Mouse (Mus musculus) megakaryocyte, embryonic 14.5 days (primary cell): ENCODE results near the gene Tmprss11g. TPM values are rescaled to one million over a fixed set of nuclear protein-coding genes. Genes with fewer than 3 reads are reported as not detected.

Source experiments
- H3K27me3 ChIP-seq: replicated peaks from 2 replicates; pipeline ENCODE3; 2012; ENCODE audit warnings: inconsistent platforms
- H3K36me3 ChIP-seq: replicated peaks from 2 replicates; pipeline ENCODE3; 2012; ENCODE audit warnings: low read length, inconsistent platforms, mixed read lengths
- H3K4me1 ChIP-seq: 2 replicates; pipeline ENCODE4 v1.6.1; 2012; ENCODE audit warnings: inconsistent platforms
- H3K4me3 ChIP-seq: replicated peaks from 2 replicates; pipeline ENCODE3; 2012; ENCODE audit warnings: moderate library complexity, mild to moderate bottlenecking, inconsistent platforms
- H3K9me3 ChIP-seq: 2 replicates; pipeline ENCODE4 v1.6.1; 2012; ENCODE audit warnings: inconsistent platforms
- FLI1 ChIP-seq: IDR thresholded peaks from 2 replicates; pipeline ENCODE4 v1.6.1; 2012; ENCODE audit warnings: low read length, inconsistent platforms, mixed read lengths
- GATA1 ChIP-seq: IDR thresholded peaks from 3 replicates; pipeline ENCODE4 v1.6.1; 2012; ENCODE audit warnings: mixed read lengths, low read length, inconsistent platforms, borderline replicate concordance
- polyA plus RNA-seq: library from polyadenylated mRNA; stranded (reverse); fragments of >175 nt; gene quantifications from 2 replicates; pipeline ENCODE4 v1.2.3, GENCODE M21; 2012; ENCODE audit warnings: low replicate concordance; ENCODE audit not compliant: insufficient read depth

The Tmprss11g gene
- polyA plus RNA-seq, result not detected in 2 replicates

DNA sequence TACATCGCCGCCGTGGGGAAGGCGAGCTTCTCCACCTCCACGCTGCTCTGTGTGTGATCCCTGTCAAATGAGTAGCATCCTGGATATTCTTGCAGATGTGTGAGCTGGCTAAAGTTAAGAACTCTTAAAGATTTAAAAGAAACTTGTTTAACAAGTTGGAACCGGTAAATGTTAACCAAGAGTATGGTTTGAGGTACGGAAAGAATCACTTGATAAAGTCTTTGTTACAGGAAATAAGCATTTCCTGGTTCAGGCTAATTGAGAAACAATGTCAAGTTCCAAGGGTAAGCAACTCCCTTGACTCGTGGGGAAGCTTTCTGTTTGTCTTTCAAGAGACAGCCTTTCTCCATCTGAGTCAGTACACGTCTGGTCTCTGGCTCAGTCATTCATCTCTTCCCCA, at the start of gene Tmprss11g:
Gene Tmprss11g, minus strand, starts transcription at position 101 of the 400 bp plus-strand sequence.
- peaks cover 4% of the 10 kb centered on the region; the same call in 1 of the 2 replicates for H3K9me3 ChIP-seq
- TF ChIP-seq FLI1, result no peak
- no peaks in the 10 kb centered on the region for H3K4me1 ChIP-seq
- no peaks in the 10 kb centered on the region for H3K36me3 ChIP-seq
- H3K4me3 ChIP-seq, result no peak within 1 kb of the TSS
- no peaks in the 10 kb centered on the region for H3K27me3 ChIP-seq

DNA sequence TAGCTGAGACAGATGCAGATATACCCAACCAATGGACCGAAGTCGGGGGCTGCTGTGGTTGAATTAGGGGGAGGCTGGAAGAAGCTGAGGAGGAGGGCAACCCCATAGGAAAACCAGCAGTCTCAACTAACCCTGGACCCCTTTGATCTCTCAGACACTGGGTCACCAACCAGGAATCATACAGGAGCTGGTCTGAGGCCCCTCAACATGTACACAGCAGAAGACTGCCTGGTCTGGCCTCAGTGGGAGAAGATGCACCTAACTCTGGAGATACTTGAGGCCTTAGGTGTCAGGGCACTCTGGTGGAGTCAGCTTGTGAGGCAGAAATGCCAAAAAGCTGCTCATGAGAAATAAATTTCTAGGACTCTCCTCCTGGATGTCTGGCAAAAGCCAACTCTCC, 28.3 kb upstream of the Tmprss11g start:
- H3K4me1 ChIP-seq, result no peaks in the 10 kb centered on the region
- H3K36me3 ChIP-seq, result no peaks in the 10 kb centered on the region
- H3K27me3 ChIP-seq, result no peaks in the 10 kb centered on the region
- TF ChIP-seq FLI1, result no peak
- H3K4me3 ChIP-seq, result no peak overlapping the region
- no peaks in the 10 kb centered on the region for H3K9me3 ChIP-seq

DNA sequence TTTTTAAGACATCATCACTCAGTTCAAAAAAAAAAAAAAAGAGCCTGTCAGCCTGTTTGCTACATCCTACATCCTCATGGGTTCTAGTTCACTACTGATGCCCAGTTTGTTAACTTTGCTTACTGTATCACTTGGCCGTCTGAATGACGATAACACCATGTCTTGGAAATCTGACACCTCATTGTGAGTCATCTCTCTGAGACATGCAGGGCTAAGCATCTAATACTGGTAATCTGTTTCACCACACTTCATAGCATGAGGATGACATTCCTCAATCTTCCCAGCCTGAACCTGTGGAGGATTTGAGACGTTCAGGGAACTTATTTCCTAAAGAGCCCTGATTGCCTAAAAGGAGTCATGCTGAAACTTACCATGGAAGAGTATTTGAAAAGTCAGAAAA, 22.2 kb upstream of the Tmprss11g start:
- no peaks in the 10 kb centered on the region for H3K27me3 ChIP-seq
- H3K4me3 ChIP-seq, result no peak overlapping the region
- H3K9me3 ChIP-seq, result no peaks in the 10 kb centered on the region
- no peak for TF ChIP-seq FLI1
- TF ChIP-seq GATA1, result no peak
- no peaks in the 10 kb centered on the region for H3K36me3 ChIP-seq
- H3K4me1 ChIP-seq, result no peaks in the 10 kb centered on the region

DNA sequence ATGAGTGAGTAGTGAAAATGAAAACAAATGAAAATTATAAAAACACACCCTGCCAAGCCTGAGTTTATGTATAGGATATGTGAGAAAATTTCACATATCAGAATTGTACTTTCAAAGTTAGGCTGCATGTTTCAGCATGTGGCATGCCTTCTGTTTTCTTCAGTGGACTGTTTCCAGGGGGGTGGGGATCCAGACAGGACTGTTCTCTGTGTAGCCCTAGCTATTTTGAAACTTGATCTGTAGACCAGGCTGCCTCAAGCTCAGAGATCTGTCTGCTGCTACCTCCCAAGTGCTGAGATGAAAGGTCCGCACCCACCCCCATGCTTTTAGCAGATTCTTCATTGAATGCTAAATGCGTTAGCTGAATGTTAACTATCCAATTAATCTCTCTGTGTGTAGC, 10.3 kb upstream of the Tmprss11g start:
- no peaks in the 10 kb centered on the region for H3K4me1 ChIP-seq
- no peaks in the 10 kb centered on the region for H3K36me3 ChIP-seq
- no peaks in the 10 kb centered on the region for H3K27me3 ChIP-seq
- TF ChIP-seq FLI1, result no peak
- TF ChIP-seq GATA1, result no peak
- no peak overlapping the region for H3K4me3 ChIP-seq
- H3K9me3 ChIP-seq, result no peaks in the 10 kb centered on the region

DNA sequence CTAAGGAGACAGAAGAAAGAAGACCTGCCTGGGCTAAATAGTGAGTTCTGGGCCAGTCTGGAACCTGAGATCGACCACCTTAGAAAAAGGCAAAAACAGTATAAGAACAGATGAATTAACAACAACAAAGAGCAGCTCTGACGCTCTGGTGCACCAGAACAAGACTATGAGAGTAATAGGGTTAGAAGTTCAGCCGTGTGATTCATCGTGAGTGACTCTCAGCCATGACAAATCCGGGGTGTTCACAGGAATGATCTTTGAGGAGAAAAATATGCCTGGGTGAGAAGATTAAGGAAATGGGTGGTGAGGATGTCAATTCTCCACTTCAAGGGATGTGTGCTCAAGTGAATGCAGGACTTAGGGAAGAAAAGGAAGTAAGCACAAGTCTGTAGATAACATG, 6.9 kb downstream of the Tmprss11g start:
- Histone ChIP-seq H3K4me3 (no peak overlapping the region), H3K9me3 (no peaks in the 10 kb centered on the region), H3K27me3 (no peaks in the 10 kb centered on the region), H3K36me3 (no peaks in the 10 kb centered on the region), H3K4me1 (no peaks in the 10 kb centered on the region)
- TF ChIP-seq FLI1, result no peak
- TF ChIP-seq GATA1, result no peak

DNA sequence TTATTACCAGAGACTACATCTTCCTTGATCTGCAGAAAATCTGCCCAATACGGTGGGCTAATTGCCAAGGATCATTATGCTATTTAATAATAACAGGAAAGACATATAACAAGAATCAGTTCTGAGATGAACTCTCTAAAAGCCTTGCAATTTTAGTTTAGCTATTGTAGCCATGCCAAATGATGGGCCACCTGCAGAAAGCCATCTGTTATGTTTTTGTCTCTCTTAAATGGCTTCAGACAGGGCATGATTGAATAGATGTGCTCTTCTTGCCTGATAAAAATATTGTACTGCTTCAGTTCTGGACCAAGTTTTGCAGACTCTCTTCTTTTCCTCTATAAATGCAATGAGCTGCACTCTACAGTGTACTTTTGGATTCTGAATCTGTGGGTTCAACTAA, 24.9 kb downstream of the Tmprss11g start:
- no peak overlapping the region for H3K4me3 ChIP-seq
- H3K9me3 ChIP-seq, result no peaks in the 10 kb centered on the region
- no peaks in the 10 kb centered on the region for H3K27me3 ChIP-seq
- H3K36me3 ChIP-seq, result no peaks in the 10 kb centered on the region
- no peak for TF ChIP-seq FLI1
- TF ChIP-seq GATA1, result no peak
- H3K4me1 ChIP-seq, result no peaks in the 10 kb centered on the region

DNA sequence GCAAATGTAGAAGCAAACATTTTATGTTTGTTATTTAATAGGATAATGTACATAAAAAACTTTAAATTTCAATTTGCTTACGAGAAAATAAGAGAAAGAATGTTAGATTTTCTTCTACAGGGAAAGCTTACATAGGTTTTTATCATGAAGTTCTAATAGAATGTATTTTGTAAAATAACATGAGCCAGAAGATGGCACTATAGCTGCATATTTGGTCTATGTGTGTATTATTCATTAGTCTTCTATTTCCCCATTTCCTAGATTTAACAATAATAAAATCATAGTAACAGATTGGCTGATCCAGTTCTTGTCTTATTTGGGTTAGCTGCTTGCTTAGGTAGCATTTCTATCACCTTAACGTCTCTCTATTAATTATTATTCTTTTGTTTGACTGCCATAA, 35.8 kb downstream of the Tmprss11g start:
- no peaks in the 10 kb centered on the region for H3K4me1 ChIP-seq
- H3K9me3 ChIP-seq, result no peaks in the 10 kb centered on the region
- TF ChIP-seq FLI1 (no peak), GATA1 (no peak)

DNA sequence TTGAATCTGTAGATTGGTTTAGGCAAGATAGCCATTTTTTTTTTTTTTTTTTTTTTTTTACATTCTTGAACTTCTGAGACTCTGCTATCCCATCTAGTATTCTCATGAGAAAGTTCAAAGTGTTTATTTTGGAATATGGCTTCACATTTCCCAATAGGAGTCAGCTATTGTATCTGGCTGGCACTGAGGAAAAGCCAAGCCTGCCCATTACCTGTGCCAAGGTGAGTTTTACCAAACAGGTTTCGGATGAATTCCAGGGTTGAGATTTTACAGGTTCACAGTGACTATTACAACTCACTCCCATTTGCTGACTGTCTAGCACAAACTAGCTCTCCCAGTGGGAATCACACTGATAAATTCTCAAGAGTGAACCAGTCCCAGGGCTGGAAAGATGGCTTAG, 36.4 kb downstream of the Tmprss11g start:
- H3K27me3 ChIP-seq, result no peaks in the 10 kb centered on the region
- H3K4me1 ChIP-seq, result no peaks in the 10 kb centered on the region
- no peak for TF ChIP-seq FLI1
- no peak for TF ChIP-seq GATA1
- H3K36me3 ChIP-seq, result no peaks in the 10 kb centered on the region
- no peak overlapping the region for H3K4me3 ChIP-seq
- H3K9me3 ChIP-seq, result no peaks in the 10 kb centered on the region

More for the DNA sequence above, 35.8 kb downstream of the Tmprss11g start:
- H3K4me3 ChIP-seq, result no peak overlapping the region
- H3K36me3 ChIP-seq, result no peaks in the 10 kb centered on the region
- no peaks in the 10 kb centered on the region for H3K27me3 ChIP-seq

DNA sequence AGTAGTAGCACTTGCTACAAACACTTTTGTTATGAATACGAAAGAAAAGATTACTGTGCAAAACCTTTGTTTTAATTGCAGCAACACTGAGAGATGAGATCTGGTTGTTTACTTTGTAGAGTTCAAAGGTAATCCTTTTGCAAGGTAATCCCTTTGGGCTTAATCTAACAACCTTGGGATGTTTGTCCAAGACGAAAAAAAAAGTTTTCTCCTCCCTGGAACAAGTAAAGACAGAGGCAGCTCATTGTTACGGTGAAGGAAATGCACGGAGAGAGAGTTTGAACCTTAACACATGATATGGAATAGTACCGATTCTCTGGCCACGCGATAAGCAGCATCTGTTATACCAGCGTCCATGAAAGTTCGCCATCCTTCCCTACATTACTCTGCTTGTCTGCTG, 44.5 kb downstream of the Tmprss11g start:
- no peak for TF ChIP-seq FLI1
- no peak for TF ChIP-seq GATA1
- H3K27me3 ChIP-seq, result no peaks in the 10 kb centered on the region
- H3K4me1 ChIP-seq, result no peaks in the 10 kb centered on the region
- no peaks in the 10 kb centered on the region for H3K9me3 ChIP-seq
- no peak overlapping the region for H3K4me3 ChIP-seq
- H3K36me3 ChIP-seq, result no peaks in the 10 kb centered on the region

DNA sequence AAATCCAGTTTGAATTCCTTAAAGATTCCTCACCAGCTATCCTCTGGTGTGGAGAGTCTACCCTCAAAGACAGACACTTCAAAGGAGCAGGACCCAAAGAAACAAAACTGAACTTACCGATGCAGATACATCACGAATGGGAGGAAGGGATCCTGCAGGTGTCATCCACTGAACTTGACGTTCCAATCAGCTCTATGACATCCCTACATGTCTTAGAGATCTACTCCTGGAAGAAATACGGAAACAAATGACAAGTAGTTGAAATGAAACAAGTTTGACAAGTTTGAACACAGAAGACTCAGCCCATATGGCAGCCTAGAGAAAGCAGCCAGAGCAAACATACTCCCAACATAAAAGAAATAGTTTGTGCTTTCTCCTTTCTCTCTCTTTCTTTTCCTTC, 49.5 kb downstream of the Tmprss11g start, which contains the start of gene Tmprss11a:
Gene Tmprss11a, minus strand, starts transcription at position 101 of the 400 bp plus-strand sequence.
- TF ChIP-seq GATA1 (no peak), FLI1 (no peak)
- Histone ChIP-seq H3K27me3 (no peaks in the 10 kb centered on the region), H3K36me3 (no peaks in the 10 kb centered on the region), H3K4me3 (no peak within 1 kb of the TSS), H3K4me1 (no peaks in the 10 kb centered on the region), H3K9me3 (peaks cover 3% of the 10 kb centered on the region; the same call in 1 of the 2 replicates)

DNA sequence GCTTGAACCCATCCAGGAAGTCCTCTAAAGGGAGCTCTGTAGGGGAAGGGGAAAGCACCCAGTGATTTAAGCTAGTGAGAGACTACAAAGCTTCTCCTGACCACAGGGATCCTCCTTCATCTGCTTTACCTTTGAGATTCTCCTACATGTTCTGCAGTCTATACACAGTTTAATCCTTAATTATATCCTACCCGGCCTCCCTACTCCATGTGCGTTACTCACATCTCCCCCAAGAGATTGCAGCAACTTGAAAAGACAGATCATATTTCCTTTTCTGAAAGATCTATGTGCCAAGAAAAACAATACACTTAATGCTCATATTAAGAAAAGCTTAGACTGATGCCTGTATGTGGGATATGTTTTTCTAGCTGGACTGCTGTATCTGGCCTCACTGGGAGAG, 79.1 kb downstream of the Tmprss11g start:
- TF ChIP-seq GATA1 (no peak), FLI1 (no peak)
- H3K4me1 ChIP-seq, result no peaks in the 10 kb centered on the region
- H3K27me3 ChIP-seq, result no peaks in the 10 kb centered on the region
- no peak overlapping the region for H3K4me3 ChIP-seq
- H3K9me3 ChIP-seq, result no peaks in the 10 kb centered on the region
- H3K36me3 ChIP-seq, result no peaks in the 10 kb centered on the region
